Mouse (Mus musculus): ENCODE measurements around the gene Akt1. TPM values are rescaled to one million over a fixed set of nuclear protein-coding genes. Genes with fewer than 3 reads are reported as not detected.

Gene Akt1
- total RNA-seq (2023), result 100 to 1,000 TPM; 109 TPM

GRCm38 (mm10) chr12:112674132-112675011 lies at the start of gene Akt1:
Akt1 (minus strand) TSS chr12:112674884.

GRCm38 (mm10) chr12:112720216-112720615 lies 45.5 kb upstream of the Akt1 start, which contains the start of gene Cep170b:
Cep170b (plus strand) TSS chr12:112720455.

GRCm38 (mm10) chr12:112678555-112679026 lies 3.9 kb upstream of the Akt1 start, which contains the start of gene Zbtb42:
Zbtb42 (plus strand) TSS chr12:112678828.

DNA sequence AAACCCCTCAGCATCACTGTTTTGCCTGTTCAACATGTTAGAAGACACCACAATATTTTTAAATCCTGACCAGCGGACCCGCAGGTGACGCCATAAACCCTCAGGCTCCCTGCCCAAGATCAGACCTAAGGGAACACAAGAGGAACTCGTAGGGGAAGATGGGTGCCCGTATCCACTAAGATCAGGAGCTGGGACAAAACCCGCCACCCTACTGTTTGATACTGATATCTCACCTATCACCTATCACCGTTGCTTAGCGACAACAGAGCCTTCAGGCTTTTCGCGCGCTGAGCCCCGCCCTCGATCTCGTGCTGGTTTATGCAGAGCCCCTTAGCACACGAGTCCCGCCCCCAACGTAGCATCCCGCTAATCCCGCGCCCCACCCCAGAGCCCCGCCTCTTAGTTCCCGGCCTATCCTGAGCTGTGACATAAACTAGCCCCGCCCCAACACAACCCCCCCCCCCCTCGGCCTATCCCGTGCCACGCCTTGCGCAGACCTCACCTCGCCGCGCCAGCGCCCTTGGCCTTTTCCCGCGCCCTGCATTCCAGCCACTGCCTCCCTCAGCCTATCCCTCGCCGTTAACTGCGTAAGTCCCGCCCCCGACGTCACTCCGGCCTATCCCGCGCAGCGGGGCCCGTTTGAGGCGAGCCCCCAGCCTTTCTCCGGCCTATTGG lies 30.4 kb downstream of the Akt1 start, which contains the start of gene Siva1:
Gene Siva1 (plus strand): TSS at position 500 of the 675 bp plus-strand sequence.

GRCm38 (mm10) chr12:112619686-112620353 lies 54.9 kb downstream of the Akt1 start, which contains the start of gene Adssl1:
Adssl1 (plus strand) TSS chr12:112620045.

Other genes starting within 250 kb of the Akt1 start
- not detected for gene A530016L24Rik, start 185.4 kb downstream of the Akt1 start, total RNA-seq (2023)
- not detected for gene Tmem179, start 158.1 kb downstream of the Akt1 start, total RNA-seq (2023)
- gene Inf2, start 86.1 kb downstream of the Akt1 start, total RNA-seq (2023), result 10 to 100 TPM; 68.7 to 71.1 TPM
- 1 to 10 TPM; 2.3 to 3.7 TPM for gene Adssl1, start 54.8 kb downstream of the Akt1 start, total RNA-seq (2023)
- gene Siva1, start 30.2 kb downstream of the Akt1 start, total RNA-seq (2023), result 10 to 100 TPM; 15.6 to 21.2 TPM
- gene Zbtb42, start 3.9 kb upstream of the Akt1 start, total RNA-seq (2023), result 1 to 10 TPM; 5.1 to 5.6 TPM
- 10 to 100 TPM in 1 of 2 experiments, 1 to 10 TPM in 1; 9.8 to 13.0 TPM for gene Cep170b, start 45.6 kb upstream of the Akt1 start, total RNA-seq (2023)
- gene Pld4, start 85.8 kb upstream of the Akt1 start, total RNA-seq (2023), result 10 to 100 TPM in 1 of 2 experiments, 1 to 10 TPM in 1; 3.9 to 11.8 TPM
- under 1 TPM; 0.24 to 0.29 TPM for gene Ahnak2, start 127.8 kb upstream of the Akt1 start, total RNA-seq (2023)
- 1 to 10 TPM in 1 of 2 experiments, not detected in 1; 1.0 TPM for gene Clba1, start 134.1 kb upstream of the Akt1 start, total RNA-seq (2023)
- 10 to 100 TPM; 37.9 to 38.9 TPM for gene Cdca4, start 154.5 kb upstream of the Akt1 start, total RNA-seq (2023)
- 100 to 1,000 TPM; 180 to 202 TPM for gene Gpr132, start 193.3 kb upstream of the Akt1 start, total RNA-seq (2023)